Mouse (Mus musculus) E14TG2a.4 (cell line): ENCODE results near the gene Umps.

Experiments
- CTCF ChIP-seq: conservative IDR thresholded peaks from 2 replicates; pipeline ENCODE4 v1.5.1; 2014; ENCODE audit warnings: low read length
- NANOG ChIP-seq: IDR thresholded peaks from 2 replicates; pipeline ENCODE4 v1.6.1; 2014; ENCODE audit warnings: borderline replicate concordance, low read length, mixed read lengths
- POU5F1 ChIP-seq: IDR thresholded peaks from 2 replicates; pipeline ENCODE4 v1.6.1; 2014; ENCODE audit warnings: low read length, borderline replicate concordance

DNA sequence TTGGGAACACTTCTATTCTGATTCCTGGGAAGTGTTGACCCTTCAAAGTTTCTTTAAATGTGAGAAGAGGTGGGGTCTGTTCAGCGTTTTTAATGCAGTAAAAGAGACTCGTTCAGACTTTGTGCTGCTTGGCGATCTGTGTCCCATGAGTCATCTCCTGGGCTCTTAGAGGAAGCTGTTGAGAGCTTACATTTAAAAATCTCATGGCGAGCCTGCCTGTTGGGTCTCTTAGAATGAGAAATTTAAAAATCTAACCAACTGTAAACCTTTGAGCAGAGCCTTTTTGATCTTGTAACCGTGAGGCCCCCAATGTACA lies 43.9 kb downstream of the Umps start:
- TF ChIP-seq CTCF: no peak
- no peak for TF ChIP-seq NANOG
- TF ChIP-seq POU5F1: no peak
